Mouse (Mus musculus): ENCODE results near the gene Calcoco2.
"Not testable (repeated sequence)": the region's sequence is repeated elsewhere in the genome, so short reads cannot be mapped to it uniquely, and the experiment has no call there.

Gene Calcoco2

DNA sequence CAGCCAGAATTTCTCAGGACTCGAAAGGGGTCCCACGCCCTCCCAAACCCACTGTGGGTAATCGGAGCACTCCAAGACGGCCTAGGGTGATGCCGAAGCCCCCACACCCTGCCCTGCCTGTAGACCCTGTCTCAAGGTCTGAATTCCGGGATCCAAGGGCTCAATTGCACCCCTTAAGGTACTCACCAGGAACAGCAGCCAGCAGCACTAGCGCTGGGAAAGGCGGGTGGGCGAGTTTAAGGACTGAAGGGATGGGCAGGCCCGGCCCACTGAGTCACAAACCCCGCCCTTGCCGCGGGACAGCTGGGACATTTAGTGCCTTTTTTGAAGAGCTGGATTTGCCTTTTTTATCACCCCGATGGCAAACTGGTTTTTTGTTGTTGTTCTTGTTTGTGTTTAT lies at the start of gene Calcoco2:
Gene Calcoco2 (minus strand): TSS at position 214 of the 400 bp plus-strand sequence.
- DNase-seq (ENCODE audit: low spot score): no peak

DNA sequence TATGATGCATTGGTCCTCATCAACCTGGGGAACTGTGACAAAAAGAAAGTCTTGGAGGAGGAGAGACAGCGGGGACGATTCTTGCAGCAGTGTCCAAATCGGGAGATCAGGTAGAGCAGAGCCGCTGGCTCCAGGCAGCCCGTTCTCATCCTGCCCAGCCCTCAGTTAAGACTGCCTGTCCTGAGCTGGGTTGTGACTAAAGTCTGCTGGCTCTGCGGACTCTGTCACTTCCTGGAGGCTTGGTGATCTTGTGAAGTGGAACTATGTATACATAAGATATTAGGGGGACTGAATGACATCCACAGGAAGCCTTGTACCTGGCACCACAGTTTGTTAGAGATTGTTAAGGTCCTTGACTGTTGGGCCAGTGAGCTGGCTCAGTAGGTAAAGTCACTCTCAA lies 35.7 kb upstream of the Calcoco2 start:
- no peak for DNase-seq (ENCODE audit: low spot score)

DNA sequence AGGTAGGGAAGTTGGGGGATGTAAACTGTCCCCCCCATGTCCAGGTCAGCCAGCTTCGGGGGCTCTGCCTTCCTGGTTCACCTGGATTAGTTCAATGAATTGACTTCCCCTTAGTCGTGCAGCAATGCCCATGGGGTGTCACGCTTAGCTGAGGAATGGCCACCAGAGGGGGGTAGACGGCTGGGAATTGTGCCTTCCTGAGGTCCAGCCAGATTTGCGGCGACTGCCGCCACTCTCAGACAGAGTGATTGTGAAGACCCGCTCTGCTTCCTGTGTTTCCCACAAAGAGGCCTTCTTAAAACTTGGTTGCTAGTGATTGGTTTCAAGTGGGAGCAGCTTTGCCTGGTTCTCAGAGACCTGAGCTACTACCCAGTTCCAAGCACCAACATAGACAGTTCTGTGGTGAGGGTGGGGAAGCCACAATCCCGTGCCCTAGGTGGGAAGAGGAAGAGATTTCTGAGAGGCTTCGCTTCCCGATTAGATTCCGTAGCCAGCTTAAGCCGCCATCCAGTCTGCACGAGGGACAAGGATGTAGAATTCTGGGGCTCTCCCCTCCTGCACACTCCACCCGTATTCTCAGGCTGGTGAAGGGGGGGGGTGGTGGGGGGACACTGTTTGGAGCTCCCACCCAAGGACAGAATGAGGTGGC lies 34.0 kb upstream of the Calcoco2 start:
- no peak for DNase-seq (ENCODE audit: low spot score)

DNA sequence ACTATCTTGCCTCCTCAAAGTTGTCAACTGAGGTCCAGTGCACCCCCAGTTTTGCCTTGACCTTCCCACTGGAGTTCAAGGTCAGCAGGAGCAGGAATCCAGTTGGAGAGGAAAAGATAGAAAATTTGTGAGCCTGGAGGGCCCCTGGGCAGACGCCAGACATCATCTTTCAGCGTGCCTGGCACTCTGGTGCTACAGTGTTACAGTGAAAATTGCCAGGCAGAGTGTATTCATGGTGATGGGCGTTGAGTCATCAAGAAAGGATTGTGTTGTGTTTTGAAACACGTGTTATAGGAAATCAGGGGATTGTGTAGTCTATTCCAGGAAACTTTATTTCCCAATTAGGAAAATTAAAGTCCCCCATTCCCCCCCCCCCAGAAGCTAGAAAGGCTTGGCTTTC lies 32.0 kb upstream of the Calcoco2 start:
- no peak for DNase-seq (ENCODE audit: low spot score)

DNA sequence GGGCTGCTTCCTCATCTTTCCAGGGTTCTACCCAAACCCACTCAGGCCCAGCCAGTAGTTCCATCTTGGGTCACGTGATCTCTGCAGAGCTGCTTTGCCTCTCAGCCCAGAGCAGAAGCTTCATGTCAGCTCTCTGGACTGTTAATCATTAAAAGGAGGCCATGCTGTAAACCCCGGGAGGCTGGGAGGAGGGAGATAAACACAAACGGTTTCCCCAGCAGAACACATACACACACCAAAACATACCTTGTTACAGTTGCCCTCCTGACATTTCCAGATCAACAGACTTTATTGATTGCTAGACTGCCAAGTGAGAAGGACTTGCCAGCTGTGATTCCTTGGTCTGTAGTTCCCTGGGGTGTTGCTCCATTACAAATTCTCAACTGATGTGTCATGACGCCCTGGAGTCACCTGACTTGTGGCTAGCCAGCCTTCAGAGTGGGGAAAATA lies 29.0 kb upstream of the Calcoco2 start:
- no peak for DNase-seq (ENCODE audit: low spot score)

DNA sequence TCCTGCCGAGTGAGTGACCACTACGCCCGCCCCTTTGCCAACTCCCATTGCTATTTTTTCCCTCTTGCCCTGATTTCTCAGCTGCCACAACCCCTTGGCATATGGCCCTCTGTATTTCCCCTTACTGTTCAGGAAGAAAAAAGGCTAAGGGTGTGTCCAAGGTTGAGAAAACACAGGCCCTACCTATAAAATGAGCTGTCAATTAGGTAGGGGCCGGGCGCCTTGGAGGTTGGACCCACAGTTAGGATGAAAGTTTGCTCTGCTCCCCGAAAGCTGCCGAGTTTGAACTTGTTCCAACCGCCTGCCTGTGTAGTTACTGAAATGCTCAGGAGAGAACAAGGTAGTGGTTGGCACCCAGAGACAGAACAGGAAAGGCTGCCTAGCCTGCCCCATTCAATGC lies 24.1 kb upstream of the Calcoco2 start:
- DNase-seq (ENCODE audit: low spot score): no peak

DNA sequence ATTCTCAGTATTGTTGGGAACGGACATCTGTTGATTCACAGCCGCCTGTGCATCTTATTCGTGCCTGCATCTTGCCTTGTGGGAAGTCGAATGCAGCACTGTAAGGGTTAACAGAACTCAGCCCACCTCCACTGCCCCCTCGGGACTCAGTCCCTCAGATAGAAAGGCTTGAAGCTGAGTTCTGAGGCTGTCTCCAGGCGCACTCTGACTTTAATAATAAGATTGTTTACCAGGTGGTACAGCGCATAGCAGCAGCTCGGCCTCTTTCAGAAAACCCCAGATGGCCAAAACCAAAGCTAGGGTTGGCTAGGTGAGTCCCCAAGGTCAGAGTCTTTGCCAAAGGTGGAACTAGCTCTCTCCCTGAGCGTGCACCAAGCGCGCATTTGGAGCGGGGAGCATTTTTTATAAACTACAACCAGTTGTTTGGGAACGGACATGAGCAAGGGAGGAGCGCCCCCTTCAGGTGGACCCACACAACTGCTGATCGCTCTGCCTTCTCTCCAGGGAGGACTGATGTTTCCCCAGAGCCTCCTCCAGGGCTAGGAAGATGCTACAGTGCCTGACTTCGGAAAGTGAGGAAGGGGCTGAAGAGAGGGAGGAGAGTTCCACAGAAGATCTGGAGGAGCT lies 21.6 kb upstream of the Calcoco2 start, which contains the start of gene Ttll6:
Gene Ttll6 (plus strand): TSS at position 548 of the 627 bp plus-strand sequence.
- no peak for DNase-seq (ENCODE audit: low spot score)

DNA sequence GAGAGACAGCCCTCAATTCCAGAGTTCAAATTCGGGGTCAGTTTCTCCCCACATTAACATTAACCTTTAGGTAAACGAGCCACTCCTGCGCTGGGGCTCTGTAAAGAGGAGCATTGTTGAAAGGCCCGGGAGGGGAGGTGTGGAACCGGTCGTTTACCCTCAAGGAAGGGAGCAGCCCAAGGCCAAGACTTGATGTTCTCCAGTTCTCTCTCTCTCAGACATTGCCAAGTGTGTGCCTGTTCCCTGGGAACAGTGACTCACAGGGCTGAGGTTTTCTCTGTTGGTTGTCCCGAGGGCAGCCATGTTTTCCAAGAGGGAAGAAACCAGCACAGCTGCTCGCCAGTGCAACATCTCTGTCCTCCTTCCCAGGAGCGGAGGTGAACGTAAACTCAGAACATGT lies 18.8 kb upstream of the Calcoco2 start:
- DNase-seq (ENCODE audit: low spot score): no peak

DNA sequence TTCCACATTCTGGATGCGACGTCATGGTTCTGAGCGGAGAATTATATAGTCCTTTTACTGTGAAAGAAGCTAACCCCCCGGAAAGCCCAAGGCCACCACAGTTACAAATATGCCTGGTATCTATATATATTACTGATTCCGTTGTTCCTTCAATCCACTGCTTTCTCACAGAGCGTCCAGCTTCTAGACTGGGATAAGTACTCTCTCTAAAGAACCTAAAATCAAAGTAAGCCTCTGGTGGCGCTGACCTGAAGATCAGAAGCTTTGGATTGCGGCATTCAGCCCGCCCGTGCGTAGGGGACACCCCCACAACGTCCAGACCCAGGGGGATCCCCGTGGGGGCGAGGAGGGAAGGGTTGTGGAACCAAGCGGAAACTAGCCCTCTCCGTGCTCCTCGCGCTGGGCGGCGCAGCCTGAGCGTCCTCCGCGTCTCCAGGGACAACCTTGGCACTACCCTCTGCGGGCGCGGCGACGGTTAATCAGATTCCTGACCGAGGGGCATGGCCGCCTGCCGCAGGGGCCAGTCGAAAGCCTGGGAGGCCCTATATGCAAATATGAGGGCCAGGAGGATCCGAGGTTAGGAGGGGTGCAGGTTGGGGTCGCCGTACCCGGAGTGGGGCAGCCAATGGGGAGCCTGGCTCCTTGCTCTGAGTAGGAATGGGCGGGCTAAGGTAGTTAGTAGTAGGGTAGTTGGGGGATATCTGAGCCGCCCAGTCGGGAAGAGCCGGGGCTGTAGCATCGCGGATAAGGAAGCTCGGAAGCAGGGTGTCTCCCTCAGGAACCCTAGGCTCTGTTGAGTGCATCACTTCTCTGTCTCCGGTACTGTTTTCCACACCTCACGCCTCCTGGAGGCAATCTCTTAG lies 12.5 kb upstream of the Calcoco2 start:
- DNase-seq (ENCODE audit: low spot score): no peak

DNA sequence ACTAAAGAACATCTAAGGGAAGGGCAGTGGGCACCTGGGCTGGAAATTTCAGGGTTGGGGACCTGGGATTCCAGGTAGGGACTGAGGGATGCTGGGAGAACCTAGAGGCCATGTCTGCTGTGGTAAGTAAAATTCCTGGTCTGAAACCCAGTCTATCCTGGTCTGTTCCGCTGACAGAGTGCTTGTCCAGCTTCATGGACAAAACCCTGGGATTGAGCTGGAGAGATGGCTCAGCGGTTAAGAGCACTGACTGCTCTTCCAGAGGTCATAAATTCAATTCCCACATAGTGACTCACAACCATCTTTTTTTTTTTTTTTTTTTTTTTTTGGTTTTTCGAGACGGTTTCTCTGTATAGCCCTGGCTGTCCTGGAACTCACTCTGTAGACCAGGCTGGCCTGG lies 11.0 kb upstream of the Calcoco2 start:
- not testable (repeated sequence) for DNase-seq (ENCODE audit: low spot score)

DNA sequence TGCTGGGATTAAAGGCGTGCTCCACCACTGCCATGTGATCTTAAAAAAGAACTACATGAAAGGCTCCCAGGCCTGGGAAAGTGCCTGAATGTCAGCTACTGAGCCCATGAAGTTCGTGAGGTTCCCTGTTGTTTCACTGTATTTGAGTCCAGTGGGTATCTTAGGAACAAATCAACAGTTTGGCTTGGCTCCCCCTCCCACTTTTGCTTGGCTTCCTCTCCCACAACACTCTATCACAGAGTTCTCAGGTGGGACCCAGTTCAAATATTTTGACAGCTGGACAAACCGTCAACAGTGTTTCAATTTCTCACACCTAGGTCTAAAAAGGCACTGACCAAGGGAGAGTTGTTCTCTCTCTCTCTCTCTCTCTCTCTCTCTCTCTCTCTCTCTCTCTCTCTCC lies 7.6 kb upstream of the Calcoco2 start:
- DNase-seq (ENCODE audit: low spot score): no peak

DNA sequence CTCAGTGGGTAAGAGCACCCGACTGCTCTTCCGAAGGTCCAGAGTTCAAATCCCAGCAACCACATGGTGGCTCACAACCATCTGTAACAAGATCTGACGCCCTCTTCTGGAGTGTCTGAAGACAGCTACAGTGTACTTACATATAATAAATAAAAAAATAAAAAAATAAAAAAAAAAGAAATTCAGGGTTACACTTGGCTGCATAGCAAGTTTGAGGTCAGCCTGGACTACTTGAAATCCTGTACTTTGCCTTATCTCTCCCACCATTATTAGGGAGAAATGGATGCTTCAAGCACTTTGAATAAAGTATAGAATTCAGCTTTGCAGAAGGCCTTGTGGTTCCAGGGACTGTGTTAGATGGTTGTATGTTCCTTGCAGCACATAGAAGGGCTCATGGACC lies 5.2 kb upstream of the Calcoco2 start:
- DNase-seq (ENCODE audit: low spot score): not testable (repeated sequence)

DNA sequence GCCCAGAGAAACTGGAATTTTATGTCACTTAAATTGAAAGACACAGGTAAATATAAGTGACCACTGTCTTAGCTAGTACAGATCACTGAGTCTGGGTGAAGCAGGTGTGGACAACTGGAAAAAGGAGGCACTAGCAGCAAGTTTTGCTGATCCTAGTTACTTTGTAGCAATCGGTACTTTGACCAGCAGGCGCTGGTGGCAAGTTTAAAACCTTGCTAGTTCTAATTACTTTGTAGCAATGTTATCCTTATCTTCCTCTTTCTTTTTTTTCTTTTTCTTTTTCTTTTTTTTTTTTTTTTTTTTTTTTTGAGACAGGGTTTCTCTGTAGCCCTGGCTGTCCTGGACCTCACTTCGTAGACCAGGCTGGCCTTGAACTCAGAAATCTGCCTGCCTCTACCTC lies 4.4 kb upstream of the Calcoco2 start:
- no peak for DNase-seq (ENCODE audit: low spot score)

DNA sequence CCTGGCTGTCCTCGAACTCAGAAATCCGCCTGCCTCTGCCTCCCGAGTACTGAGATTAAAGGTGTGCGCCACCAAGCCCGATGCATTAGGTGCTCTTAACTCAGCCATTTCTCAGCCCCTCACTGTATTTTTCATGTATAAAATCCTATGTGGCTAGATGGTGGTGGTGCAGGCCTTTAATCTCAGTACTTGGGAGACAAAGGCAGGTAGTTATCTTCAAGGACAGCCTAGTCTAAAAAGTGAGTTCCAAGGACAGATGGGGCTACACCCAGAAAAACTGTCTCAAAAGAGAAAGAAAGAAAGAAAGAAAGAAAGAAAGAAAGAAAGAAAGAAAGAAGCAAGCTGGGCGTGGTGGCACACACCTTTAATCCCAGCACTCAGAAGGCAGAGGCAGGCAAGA lies 3.7 kb upstream of the Calcoco2 start:
- no peak for DNase-seq (ENCODE audit: low spot score)

DNA sequence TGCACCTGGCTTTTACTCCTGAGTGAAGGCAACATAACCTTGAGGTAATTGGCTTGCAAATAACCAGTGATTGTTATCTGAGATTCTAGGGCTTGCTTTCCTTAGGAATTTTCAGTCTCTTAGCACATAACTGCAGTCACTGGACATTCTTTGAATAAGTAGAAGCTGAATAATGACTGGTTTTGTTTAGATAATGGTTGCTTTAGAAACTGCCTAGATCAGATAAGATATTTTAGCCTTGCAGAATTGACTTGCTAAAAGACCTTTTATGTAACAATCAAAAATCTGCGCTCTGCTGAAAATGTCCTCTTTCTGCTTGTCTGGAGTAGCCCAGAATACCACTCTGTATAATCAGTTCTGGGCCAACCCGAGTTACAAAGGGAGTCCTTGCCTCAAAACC lies 2.3 kb upstream of the Calcoco2 start:
- DNase-seq (ENCODE audit: low spot score): no peak

DNA sequence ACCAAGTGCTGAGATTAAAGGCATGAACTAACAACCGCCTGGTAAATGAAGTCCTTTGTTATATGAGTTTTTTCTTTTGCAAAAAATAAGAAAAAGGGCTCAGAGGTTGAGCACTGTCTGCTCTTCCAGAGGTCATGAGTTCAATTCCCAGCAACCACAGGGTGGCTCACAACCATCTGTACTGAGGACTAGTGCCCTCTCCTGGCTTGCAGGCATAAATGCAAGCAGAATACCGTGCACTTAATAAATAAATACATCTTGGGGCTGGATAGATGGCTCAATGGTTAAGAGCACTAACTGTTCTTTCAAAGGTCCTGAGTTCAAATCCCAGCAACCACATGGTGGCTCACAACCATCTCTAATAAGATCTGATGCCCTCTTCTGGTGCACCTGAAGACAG lies 814 bp downstream of the Calcoco2 start:
- DNase-seq (ENCODE audit: low spot score): not testable (repeated sequence)

DNA sequence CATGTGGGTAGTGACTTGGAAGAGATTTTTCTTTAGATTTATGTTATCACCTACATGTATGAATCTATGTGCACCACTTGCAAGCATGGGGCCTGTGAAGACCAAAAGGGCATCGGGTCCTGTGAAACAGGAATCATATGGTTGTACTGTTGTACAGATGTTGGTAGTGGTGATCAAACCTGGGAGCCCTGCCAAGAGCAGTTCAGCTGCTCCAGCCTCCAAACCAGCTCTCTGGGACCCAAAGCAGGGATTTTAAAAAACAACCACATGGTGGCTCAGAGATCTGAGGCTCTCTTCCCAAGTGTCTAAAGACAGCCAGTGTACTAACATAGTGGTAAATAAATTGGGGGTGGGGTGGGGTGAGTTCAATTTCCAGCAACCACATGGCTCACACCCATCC lies 3.4 kb downstream of the Calcoco2 start:
- no peak for DNase-seq (ENCODE audit: low spot score)

DNA sequence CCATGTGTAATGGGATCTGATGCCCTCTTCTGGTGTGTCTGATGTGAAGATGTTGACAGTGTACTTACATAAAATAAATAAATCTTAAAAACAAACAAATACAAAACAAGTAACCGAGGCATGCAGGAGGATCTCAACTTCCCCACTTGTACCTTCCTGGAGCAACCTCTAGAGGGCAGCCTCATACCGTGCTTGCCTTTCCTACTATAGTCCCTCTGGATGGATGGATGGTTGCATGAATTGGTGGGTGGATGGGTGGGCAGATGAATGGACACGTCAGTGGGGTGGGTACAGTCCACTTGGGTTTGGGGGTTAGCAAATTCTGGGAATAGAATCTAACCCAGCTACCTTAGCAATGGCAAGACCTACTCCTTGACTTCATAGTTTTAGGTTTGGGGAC lies 18.4 kb downstream of the Calcoco2 start:
- no peak for DNase-seq (ENCODE audit: low spot score)

DNA sequence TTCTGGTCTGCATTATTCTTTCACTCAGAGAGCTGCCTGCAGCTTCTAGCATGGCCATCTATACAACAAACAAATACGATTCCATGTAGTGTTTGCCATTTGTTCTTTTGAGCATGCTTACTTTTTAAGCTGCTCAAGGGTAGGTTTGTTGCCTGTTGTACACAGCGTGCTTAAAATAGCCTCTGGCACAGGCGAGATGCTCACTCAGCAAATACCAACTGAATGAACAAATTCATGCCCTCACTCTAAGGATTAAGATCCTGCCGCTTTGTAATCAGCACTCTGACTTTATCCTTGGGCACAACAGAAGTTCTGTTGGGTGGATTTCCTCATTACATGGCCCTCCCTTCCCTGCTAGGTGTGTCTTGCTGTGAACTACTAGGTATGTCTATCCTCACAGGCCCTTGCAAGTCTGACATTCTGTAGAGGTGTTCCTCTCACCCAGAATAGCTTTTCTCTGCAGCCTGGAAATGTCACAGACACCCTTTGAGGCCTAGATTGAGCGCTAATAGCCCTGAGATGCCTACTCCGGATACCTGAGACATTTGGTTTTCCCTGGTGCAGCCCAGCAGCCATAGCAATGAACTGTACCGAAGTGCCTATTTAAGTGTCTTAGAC lies 19.0 kb downstream of the Calcoco2 start:
- DNase-seq (ENCODE audit: low spot score): no peak

DNA sequence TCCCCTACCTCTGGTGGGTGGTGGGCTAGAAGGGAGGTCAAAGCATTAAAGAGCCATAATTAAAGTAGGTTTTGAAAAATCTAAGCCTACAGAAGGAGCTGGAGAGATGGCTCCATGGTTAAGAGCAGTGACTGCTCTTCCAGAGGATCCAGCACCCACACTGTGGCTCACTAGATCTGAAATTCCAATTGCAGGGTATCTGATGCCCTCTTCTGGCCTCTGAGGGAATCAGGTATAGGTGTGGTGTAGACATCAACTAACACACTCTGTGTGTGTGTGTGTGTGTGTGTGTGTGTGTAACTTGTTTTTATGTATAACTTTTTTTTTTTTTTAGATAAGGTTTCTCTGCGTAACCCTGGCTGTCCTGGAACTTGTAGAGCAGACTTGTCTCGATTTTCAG lies 20.7 kb downstream of the Calcoco2 start:
- DNase-seq (ENCODE audit: low spot score): no peak

DNA sequence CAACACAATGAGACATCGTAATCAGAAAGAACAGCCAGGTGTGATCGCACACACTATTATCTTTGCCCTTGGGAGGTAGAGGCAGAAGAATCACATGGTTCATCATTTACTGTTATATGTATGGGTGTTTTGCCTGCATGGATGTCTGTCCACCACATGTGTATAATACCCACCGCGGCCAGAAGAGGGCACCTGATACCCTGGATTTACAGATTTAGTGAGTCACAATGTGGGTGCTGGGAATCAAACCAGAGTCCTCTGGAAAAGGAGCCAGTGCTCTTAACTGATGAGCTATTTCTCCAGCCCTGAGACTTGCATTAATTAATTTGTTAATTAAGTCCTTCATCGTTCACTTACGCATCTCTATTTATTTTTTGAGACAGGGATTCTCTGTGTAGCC lies 23.8 kb downstream of the Calcoco2 start:
- no peak for DNase-seq (ENCODE audit: low spot score)

DNA sequence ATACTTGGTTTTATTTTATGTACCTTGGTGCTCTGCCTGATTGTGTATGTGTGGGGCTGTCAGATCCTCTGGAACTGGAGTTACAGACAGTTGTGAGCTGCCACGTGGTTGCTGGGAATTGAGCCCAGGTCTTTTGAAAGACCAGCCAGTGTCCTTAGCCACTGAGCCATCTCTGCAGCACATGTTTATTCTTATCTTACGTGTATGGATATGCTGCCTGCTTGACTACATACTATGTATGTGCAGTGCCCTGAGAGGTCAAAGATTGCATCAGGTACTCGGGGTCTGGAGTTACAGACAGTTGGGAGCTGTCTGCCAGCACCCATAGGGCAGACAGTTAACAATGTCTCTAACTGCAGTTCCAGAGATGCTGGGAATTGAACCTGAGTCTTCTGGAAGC lies 29.1 kb downstream of the Calcoco2 start:
- DNase-seq (ENCODE audit: low spot score): no peak

DNA sequence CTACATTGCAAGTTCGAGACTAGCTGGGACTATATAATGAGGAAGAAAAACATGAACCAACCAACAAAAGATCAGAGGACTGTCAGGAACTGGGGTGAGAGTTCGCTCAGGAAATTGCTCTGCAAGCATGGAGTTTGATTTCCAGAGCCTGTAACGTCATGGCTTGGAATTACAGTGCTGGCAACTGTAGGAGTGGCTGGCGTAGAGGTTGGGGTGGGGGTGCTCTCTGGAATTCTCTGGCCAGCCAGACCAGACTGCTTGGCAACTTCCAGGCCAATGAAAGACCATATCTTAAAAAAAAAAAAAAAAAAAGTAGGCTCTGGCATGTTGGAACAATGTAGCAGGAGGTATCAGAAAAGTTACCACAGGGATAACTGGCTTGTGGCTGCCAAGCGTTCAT lies 31.0 kb downstream of the Calcoco2 start:
- no peak for DNase-seq (ENCODE audit: low spot score)

Measured in layer of hippocampus, adult 9-10 months (tissue).